Mouse (Mus musculus): Measurements from ENCODE around the gene Myo9b.

DNA sequence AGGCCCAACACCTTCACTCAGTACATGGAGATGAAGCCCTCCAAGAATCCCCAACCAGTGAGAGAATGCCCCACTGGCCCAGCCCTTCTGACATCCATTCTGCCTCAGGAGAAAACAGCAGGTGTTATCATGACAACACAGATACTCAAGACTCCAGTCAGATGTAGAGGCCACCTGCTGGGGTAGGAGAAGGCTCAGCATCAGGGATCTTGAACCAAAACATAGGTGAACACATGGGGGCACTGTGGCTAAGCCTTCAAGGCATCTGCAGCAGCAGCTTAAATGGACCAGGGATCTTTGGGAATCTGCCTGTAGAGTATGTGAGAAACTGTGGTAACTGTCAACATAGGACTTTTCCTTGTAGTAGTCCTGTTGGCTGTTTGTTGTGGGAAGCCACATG is 11.3 kb upstream of the Myo9b start:
- no peak for TF ChIP-seq GATA1 (IDR thresholded peaks at IDR 0.05; ENCODE audit: borderline replicate concordance, low read length)
- TF ChIP-seq FLI1 (IDR thresholded peaks at IDR 0.05; ENCODE audit: low read length), result no peak

All from megakaryocyte, embryonic 14.5 days (primary cell).